Mouse (Mus musculus): Measurements from ENCODE around the gene Gdpgp1. TPM values are rescaled to one million over a fixed set of nuclear protein-coding genes. Genes with fewer than 3 reads are reported as not detected.
A peak's percentile ranks its signal among the peaks of the same experiment; 100 is the strongest.

Gdpgp1 gene
- total RNA-seq, 2 experiments from 2014 or later = 3.0 to 4.5 TPM

DNA sequence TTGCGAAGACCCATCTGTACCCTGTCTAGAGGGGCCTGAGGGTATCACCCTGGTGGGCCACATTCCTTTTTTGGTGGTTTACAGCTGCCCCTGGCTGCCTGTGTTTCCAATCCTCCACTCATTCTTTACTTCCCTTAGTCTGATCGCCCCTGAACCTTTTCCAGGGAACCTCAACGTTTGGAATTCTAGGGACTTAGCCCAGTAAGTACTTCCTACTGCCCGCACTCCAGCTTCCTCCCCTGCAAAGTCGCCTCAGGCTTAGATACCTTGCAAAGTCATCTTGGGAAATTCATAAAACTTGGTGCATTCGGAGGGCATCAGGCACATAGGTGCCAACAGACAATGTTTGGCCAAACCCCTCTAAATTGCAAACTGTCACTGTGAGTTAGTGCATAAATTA is 33.4 kb upstream of the Gdpgp1 start:
- ATAC-seq (replicated peaks; ENCODE audit: poor library complexity, severe bottlenecking) = no peak

DNA sequence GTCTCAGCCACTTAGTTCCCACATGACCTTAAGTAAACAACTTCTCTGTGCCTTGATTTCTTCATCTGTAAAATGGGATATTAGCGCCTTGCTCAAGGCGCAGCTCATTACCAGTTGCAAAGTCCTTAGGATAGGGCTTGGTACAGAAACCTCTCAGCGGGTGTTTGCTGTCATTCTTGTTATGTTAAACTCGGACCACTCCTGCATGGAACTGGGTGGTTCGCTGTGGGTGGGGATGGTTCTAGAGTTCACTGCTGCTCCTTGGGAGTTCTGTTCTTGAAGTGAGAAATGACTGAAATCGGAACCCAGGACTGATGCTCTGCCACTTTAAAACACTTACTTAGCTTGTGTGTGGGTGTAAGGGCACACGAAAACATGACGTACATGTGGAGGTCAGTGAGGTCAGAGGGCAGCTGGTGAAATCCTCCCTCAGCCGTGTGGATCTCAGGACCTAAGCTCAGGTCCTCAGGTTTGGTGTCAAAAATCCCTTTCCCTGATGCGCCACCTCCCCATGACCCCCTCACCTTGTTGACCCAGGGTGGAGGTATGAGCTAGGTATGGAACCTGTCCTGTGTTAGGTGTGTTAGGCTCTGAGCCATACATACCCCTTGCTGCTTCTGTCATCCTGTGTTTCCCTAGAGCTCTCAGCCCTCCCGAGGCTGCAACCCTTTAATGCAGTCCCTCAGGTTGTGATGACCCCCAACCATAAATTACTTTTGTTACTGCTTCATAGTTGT is 32.6 kb upstream of the Gdpgp1 start:
- ATAC-seq (replicated peaks; ENCODE audit: poor library complexity, severe bottlenecking) = no peak

DNA sequence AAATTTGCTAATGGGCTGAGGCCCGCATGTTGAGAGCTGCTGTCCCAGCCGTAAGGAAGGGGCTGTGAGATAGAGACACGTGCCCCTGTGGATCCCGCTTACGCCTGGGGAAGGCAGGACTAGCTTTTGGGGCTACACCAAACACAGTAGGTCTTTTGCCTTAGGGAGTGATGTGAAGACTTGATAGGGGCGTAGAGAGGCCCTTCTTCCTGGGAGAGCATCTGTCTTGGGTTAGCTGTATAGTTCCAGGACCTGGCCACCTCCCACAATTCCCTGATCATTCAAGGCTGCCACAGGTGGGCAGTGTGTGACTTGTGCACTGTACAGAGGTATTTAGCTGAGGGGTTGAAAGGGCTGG is 32.1 kb upstream of the Gdpgp1 start:
- no peak for ATAC-seq (replicated peaks; ENCODE audit: poor library complexity, severe bottlenecking)

DNA sequence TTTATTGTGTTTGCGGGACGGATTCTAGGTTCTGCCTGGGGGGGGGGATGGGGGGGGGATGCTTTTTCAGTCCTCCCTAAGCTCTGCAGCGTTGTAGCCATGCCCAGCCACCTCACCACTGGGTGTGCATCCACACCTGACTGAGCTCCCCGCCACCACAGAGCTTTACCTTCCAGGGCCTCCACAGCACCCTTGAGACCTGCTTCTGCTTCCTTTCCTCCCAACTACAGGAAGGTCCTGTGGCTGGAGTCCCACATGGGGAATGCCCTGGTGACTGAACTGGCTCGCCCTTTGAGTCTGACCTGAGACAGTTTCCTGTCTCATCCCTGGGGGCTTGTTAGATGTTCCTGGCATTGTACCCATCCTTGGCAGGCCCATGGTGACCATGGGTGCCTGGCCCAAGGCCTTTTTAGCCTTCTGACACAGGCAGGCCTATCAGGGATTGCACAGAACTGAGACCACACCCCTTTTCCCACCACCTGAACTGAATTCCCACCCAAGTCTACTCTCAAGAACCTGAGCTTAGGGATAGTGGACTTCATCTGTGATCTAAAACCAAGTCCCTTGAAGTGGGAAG is 31.6 kb upstream of the Gdpgp1 start:
- ATAC-seq (replicated peaks; ENCODE audit: poor library complexity, severe bottlenecking) = no peak

DNA sequence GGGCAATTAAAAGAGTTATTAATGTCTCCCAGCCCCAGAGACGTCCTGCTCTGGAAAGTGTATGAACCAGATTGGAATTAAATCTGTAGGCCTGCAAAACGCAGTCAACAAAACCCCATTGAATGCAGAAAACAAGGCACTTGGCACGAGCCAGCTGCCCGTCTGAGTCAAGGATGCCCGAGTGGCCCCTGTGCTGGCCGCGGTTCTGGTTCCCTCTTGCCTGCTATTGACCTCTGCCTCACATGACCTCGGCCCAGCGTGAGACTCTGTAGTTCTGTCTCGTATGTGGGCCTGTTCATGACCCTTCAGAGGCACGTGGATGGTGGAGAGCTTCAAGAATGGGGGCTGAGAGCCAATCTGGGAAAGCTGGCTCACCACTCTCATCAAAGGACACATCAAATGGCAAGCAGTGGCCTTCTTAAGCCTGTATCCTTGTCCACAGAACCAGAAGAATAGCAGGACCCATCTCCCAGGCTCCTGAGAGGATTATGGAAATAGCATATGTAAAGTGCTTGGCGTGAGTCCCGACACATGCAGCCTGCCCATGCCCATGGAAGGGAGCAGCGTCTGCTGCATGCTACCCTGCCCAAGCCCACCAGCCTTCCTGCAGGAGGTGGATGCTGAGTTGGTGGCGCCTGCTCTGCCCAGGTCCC is 30.7 kb upstream of the Gdpgp1 start:
- ATAC-seq (replicated peaks; ENCODE audit: poor library complexity, severe bottlenecking) = no peak

DNA sequence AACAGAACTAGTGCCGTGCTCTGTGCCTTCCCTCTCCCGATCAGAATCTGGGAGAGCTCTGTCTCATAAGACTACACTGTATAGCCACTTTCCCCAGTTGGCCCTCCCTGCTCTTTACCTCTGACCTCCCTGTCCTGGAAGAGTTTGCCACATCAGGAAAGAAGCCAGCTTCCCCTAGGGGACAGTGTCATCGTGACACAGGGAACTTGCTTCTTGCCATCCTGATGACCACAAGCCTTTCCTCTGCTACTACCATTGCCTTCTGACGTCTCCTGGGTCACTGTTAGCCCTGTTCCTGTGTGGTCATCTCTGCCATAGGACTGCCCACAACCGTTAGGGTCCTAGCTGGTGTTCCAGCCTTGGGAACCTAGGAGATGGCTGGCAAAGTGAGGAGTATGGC is 29.7 kb upstream of the Gdpgp1 start:
- peak; percentile 28 for ATAC-seq (replicated peaks; ENCODE audit: poor library complexity, severe bottlenecking)

DNA sequence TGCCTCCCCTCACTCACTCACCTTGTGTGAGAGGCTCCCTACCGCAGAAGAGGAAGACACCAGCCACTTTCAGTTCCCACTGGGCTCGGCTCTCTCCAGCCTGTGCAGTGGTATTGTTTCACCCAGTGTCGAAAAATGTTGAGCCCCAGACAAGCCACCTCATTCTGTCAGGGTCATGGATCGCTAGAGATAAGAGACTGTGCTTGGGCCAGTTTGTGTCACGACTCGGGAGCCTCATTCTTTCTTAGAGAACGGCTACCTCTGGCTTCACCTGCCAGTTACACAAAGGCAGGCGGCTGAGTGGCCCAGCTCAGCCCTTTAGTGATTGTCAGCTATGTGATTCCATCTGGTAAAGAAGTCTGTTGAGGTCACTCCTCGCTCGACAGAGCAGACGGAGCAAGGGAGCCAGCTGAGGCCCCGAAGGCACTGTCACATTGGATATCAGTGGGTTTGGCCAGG is 29.0 kb upstream of the Gdpgp1 start:
- peak; percentile 79 for ATAC-seq (replicated peaks; ENCODE audit: poor library complexity, severe bottlenecking)

DNA sequence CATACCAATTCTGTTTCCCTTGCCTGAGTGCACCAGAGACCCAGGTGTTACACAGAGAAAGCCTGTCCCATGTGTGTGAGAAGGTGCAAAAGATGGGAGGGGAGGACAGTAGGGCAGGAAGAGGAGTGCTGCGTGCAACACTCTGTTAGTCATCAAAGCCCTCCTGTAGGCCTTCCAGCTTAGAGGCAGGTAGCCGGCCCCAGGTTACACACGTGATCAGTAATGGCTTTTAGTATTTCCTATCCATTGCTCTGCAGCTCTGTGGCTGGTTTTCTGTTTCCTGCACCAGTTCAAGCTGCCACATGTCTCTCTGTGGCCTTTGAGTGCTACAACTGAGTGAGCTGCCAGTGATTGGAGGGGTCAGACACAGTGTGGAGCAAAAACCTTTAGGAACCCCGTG is 28.3 kb upstream of the Gdpgp1 start:
- ATAC-seq (replicated peaks; ENCODE audit: poor library complexity, severe bottlenecking) = no peak

DNA sequence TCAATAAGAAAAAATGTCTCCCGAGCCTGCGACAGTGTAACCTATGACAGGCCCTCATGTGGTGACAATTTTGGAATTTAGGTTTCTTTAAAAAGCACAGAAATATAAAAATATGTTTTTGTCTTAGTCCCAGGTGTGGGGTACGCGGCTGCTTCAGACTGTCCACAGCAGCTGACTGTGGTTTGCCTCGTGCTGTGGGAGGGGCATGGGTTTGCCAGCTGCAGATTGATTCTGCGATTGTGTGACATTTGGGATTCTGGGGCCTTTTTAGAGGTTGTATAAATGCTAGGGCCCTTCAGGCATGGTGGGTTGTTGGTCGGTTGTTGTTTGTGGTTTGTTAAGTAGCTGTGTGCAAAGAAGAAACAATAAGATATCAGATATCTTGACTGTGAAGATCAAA is 27.7 kb upstream of the Gdpgp1 start:
- no peak for ATAC-seq (replicated peaks; ENCODE audit: poor library complexity, severe bottlenecking)

DNA sequence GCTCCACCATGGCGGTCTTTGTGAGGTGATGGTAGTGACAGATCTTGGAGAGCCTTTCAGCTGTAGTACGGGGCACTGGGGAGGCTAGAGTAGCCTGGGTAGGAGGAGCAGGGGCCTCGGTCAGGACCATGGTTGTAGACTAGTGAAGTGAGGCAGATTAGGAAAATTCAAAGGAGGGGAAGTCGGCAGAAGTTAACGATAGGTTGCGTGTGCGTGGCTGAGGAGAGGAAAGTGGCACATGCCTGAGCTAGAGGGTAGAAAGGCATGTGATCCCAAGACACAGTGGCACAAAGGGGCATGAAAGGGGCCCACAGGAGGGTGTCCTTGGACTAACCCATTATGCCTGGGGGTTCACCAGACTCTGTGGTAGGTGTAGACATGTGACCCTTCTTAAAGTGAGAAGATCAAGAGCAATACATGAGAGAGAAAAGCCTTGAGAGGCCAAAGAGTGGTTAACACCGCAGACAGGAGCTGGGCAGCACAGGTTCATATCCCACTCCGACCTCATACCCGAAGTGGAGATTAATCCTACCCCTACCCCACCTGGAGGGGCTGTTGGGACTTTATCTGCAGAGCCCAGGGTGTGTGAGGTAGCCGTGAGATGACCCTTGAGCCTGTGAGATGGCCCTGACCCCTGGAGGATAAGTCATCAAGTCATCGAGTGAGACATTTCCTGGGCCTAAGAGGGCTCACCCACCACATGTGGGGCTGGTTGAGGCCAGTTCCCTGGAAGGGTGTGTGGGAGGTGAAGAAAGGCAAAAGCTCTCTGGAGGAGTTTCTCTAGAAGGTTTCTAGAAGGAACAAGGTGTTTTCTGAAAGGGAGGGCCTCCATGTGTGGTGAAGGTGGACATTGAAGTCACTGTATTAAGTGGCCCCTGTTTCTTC is 26.7 kb upstream of the Gdpgp1 start:
- ATAC-seq (replicated peaks; ENCODE audit: poor library complexity, severe bottlenecking) = no peak

DNA sequence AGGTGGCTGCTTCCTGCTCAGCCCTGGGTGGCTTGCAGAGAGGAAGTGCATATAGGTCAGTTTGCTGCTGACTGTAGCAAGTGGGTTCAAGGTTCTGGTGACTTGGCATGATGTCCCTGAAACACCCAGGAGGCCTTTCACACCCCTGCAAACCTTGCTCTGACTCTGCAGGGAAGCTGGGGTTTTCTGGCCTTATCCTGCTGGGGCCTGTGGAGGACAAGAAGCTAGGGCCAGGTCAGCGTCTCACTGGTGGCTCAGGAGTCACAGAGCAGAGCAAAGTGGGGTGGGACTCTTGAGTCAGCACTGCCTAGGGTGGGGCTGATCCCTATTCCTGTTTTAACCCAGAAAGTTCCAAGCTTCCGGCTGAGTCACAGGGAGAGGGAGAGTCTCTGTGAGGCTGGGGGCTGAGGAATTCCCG is 25.3 kb upstream of the Gdpgp1 start:
- ATAC-seq (replicated peaks; ENCODE audit: poor library complexity, severe bottlenecking) = no peak

DNA sequence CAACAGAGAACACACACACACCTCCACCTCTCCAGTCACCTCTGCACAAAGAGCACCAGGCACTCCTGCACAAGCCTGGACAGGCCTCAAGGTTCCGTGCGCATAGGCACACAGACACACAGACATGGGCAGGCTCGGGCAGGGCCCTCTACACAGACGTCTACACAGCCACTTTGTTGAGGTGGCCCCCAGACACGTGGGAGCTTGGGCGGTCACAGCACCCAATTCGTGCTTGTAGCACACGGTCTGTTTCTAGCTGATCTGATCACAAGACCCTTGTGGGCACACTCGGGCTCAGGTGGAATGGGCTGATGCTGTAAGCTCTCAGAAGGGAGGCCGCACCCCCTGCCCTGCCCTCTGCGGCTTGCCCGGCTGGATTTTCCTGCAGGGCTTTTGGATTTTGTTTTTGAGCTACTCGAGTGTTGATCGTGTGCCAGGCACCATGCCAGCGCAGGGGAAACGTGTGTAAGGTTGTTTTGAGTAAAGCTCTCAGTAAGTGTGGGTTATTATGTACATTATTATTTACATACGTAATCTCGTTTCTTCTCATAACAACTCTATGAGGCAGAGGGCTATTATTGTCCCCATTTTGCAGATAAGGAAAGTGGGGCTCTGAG is 24.5 kb upstream of the Gdpgp1 start:
- no peak for ATAC-seq (replicated peaks; ENCODE audit: poor library complexity, severe bottlenecking)

DNA sequence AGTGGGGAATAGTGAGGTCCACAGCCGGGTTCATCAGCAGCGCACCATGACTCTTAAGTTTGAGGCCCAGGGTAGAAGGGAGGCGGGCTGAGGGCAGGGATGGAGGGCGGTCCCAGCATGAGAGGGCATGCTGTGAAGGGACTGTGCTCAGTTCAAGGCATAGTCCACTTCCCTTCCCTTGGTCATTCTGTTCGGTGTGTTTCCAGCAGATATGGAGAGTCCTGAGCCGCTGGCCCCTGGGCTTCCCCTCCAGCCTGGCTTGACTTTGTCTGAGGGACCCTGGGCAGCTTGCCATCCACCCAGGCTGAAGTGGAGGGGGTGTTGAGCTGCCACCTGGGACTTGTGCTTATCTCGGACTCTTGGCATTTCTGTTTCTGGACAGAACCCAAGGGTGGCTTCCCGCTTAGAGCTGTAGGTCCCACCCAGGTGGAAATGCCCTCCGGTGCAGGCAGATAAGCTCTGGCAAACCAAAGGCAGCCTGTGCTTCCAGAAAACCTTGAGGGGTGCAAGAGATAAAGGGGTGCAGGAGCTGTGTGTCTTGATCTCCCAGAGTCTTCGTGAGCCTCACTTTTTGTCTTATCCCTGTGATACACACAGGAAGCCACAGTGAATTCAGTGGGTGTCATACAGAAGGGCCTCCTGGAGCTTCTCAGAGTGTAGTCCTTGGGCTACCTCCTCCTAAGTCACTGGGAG is 23.8 kb upstream of the Gdpgp1 start:
- peak; percentile 18 for ATAC-seq (replicated peaks; ENCODE audit: poor library complexity, severe bottlenecking)

DNA sequence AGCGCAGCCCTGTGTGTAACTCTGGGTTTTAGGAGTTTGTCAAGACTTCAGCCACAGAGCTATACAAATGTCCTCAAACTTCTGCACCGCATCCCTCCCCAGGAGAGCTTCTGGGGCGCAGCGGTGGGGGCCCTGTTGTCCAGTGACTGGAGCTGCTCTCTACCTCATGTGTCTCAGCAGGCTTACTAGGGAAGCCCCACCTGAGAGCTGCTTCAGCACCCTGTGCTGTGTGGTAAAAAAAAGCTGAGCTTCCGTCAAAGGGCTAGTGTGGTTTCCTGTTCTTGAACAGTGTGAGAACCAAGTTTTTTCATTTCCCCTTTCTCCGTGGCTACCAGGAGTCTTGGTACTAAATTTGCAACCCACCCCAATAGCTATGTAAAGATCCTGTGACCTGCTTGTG is 23.0 kb upstream of the Gdpgp1 start:
- peak; percentile 86 for ATAC-seq (replicated peaks; ENCODE audit: poor library complexity, severe bottlenecking)

DNA sequence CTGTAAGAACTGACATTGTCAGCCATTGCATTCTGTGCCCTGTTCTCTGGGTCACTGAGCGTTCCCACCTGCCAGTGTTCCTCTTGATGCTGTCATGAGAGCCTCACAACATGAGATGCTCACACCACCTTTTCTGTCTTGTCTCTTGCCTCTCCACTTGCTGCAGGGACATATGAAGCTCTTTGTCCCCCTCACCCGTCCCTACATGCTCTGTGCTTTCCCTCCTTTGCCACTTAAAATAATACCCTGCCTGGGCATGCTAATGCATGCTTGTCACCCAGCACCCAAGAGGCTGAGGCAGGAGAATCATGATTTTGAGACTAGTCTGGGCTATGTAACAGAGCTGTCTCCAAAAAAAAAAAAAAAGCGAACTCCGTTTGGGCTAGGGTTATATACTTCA is 21.7 kb upstream of the Gdpgp1 start:
- no peak for ATAC-seq (replicated peaks; ENCODE audit: poor library complexity, severe bottlenecking)

DNA sequence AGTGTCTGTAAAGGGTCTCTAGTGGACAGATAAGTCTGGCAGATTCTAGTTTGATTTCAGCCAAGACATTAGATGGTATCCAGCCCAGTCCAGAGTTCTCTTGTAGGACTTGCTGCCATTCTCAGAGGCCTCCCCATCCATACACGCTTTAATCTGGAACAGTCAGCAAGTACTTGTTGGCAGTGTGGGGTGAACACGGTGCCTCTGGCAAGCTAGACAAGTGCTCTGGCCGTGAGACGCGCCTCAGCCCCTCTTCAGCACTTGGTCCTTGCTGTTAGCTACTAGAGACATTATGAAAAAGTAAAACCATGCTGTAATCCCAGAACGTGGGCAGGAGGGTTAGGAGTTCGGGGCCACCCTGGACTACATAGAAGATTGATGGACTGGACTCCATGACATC is 19.1 kb upstream of the Gdpgp1 start:
- no peak for ATAC-seq (replicated peaks; ENCODE audit: poor library complexity, severe bottlenecking)

DNA sequence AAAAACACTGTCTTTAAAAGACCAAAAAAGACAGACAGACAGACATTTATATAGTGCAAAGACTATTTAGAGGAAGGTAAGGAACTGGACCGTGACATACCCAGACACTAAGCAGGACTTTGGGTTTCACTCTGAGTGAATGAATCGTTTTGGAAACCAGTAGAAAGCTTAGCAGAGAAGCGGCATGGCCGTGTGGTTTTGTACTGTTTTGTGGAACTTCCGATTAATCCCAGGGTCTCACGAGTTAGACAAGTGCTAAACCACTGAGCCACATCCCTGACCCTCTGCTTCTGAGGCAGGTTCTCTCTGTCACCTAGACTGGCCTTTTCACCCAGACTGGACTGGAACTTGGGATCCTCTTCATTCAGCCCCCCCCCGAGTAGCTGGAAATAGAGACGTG is 18.2 kb upstream of the Gdpgp1 start:
- ATAC-seq (replicated peaks; ENCODE audit: poor library complexity, severe bottlenecking) = no peak

DNA sequence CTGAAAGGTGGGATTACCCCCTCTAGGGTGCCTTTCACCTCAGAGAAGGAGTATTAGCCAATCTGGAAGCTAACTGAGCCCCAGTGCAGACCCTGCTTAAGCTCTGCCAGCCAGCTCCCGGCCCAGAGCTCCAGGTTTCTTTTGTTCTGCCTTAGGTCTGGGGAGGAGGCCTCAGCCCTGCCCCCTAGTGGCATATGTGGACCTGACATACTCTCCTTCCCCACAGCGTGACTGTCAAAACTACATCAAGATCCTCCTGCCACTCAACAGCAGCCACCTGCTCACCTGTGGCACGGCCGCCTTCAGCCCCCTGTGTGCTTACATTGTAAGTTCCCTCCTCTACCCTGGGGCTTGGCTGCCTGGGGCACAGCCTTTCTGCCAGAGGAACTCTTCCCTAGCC is 17.3 kb upstream of the Gdpgp1 start:
- ATAC-seq (replicated peaks; ENCODE audit: poor library complexity, severe bottlenecking) = peak; percentile 87

DNA sequence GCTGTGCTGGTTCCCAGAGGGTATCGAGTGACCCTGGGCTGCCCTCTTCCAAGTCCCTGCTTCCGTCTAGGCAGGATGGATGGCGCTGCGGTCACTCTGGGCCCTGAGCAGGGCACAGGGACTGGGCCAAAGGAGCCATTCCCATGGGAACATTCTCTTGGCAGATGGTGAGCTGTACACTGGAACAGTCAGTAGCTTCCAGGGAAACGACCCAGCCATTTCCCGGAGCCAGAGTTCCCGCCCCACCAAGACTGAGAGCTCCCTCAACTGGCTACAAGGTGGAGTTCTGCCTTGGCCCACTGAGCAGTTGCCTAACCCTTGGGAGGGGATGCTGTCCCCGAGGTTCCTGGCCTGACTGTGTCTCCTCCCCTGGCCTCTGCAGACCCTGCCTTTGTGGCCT is 16.1 kb upstream of the Gdpgp1 start:
- no peak for ATAC-seq (replicated peaks; ENCODE audit: poor library complexity, severe bottlenecking)

DNA sequence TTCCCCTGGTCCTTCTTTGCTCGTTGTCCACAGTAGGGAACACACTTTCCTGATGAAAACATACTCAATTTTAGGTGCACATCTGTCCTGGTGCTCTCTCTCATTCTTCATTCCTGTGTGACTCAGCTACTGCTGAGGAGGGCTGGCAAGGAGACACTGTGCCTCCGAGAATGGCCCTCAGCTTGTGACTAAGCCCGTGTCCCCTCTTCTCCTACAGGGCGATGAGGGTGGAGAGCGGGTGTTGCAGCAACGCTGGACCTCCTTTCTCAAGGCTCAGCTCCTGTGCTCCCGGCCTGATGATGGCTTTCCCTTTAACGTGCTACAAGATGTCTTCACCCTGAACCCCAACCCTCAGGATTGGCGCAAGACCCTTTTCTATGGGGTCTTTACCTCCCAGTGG is 14.0 kb upstream of the Gdpgp1 start:
- no peak for ATAC-seq (replicated peaks; ENCODE audit: poor library complexity, severe bottlenecking)

All from granulocyte monocyte progenitor cell, adult 5-6 weeks (primary cell).